ENCODE assay signal across 8 mouse cellular contexts in genomic region chr11:87578249-87578962, GRCm38 (mm10). TPM values are rescaled to one million over a fixed set of nuclear protein-coding genes. Genes with fewer than 3 reads are reported as not detected.
DNase-seq lines count a peak whose midpoint lies in the region; ATAC-seq lines count a peak whose summit lies in the region.

No protein-coding gene starts in this region.

- H3K9me3 ChIP-seq in hindbrain, embryonic 15.5 days, result no peaks in the 10 kb centered on the region
- H3K9me3 ChIP-seq in megakaryocyte, embryonic 14.5 days, result no peaks in the 10 kb centered on the region

- WGBS in hindbrain, embryonic 15.5 days, result under 1% methylated on average over 40 of the region's 40 CpGs

- H3K27ac ChIP-seq in hindbrain, embryonic 15.5 days (replicated peaks), result peak overlapping the region; percentile 70

- peak; percentile 78 for ATAC-seq in common myeloid progenitor, adult 5-6 weeks (replicated peaks; ENCODE audit: low read depth, poor library complexity, severe bottlenecking)
- ATAC-seq in hindbrain, embryonic 15.5 days (ENCODE audit: low FRiP score, low read depth), result peak; percentile 83

- no peaks in the 10 kb centered on the region for H3K27me3 ChIP-seq in hindbrain, embryonic 15.5 days
- H3K27me3 ChIP-seq in megakaryocyte, embryonic 14.5 days (replicated peaks), result peaks cover 97% of the 10 kb centered on the region

- peak overlapping the region; percentile 62 for H3K9ac ChIP-seq in hindbrain, embryonic 15.5 days

- intact Hi-C loops in left cerebral cortex, postnatal 14 days (cut with DNase I), result no loop called here

- H3K4me2 ChIP-seq in hindbrain, embryonic 15.5 days, result peak overlapping the region; percentile 88

- peak; percentile 61 to 62 for DNase-seq in adrenal gland, adult 18-20 months (ENCODE audit: low spot score in 2 of 2)
- DNase-seq in gastrocnemius, adult 8-10 months (ENCODE audit: low spot score in 2 of 2), result peak; percentile 28 to 48
- peak; percentile 51 to 58 for DNase-seq in left cerebral cortex, postnatal 14 days (ENCODE audit: low spot score in 2 of 2)
- DNase-seq in right cerebral cortex, postnatal 10 days (ENCODE audit: low spot score in 2 of 2), result peak; percentile 67
- DNase-seq in adipocyte (ENCODE audit: low spot score), result no peak

- H3K4me3 ChIP-seq in hindbrain, embryonic 15.5 days, result peak overlapping the region; percentile 51
- peak overlapping the region; percentile 88 for H3K4me3 ChIP-seq in megakaryocyte, embryonic 14.5 days (replicated peaks)

- H3K4me1 ChIP-seq in hindbrain, embryonic 15.5 days (replicated peaks), result peaks cover 16% of the 10 kb centered on the region
- peaks cover 23% of the 10 kb centered on the region for H3K4me1 ChIP-seq in megakaryocyte, embryonic 14.5 days

- no peaks in the 10 kb centered on the region for H3K36me3 ChIP-seq in hindbrain, embryonic 15.5 days
- H3K36me3 ChIP-seq in megakaryocyte, embryonic 14.5 days (replicated peaks; ENCODE audit: low read length), result no peaks in the 10 kb centered on the region

RNA-seq across cellular contexts. Expression of gene Sept4, which starts 9.7 kb away (rescaled TPM):
- total RNA-seq in adrenal gland, adult 18-20 months (2021), result 10 to 100 TPM; 39.9 to 63.2 TPM
- total RNA-seq in common myeloid progenitor, adult 5-6 weeks (2017), result 5.9 and 16.5 TPM in 2 replicates
- 10 to 100 TPM in 1 of 4 experiments, 1 to 10 TPM in 3; 4.2 to 13.6 (median 8.2) TPM for total RNA-seq in gastrocnemius, adult 8-10 months (2022)
- 30.9 and 32.2 TPM in 2 replicates for polyA plus RNA-seq in hindbrain, embryonic 15.5 days (2015; fragmentation: Nextera tagmentation; extraction: Ambion mirVana)
- 100 to 1,000 TPM in 1 of 2 experiments, 10 to 100 TPM in 1; 95.3 to 109 TPM for total RNA-seq in left cerebral cortex, postnatal 14 days (2021)
- polyA plus RNA-seq in megakaryocyte, embryonic 14.5 days (2012; ENCODE audit: insufficient read depth, low replicate concordance), result not detected in 2 replicates

RNA-seq across cellular contexts. Expression of gene Gm11492, which starts 12.0 kb away (rescaled TPM):
- total RNA-seq in adrenal gland, adult 18-20 months (2021), result not detected
- total RNA-seq in common myeloid progenitor, adult 5-6 weeks (2017), result not detected in 2 replicates
- not detected for total RNA-seq in gastrocnemius, adult 8-10 months (2022)
- polyA plus RNA-seq in hindbrain, embryonic 15.5 days (2015; fragmentation: Nextera tagmentation; extraction: Ambion mirVana), result not detected in 2 replicates
- under 1 TPM in 1 of 2 experiments, not detected in 1; 0.17 TPM for total RNA-seq in left cerebral cortex, postnatal 14 days (2021)
- polyA plus RNA-seq in megakaryocyte, embryonic 14.5 days (2012; ENCODE audit: insufficient read depth, low replicate concordance), result not detected in 2 replicates

RNA-seq across cellular contexts. Expression of gene Mtmr4, which starts 13.6 kb away (rescaled TPM):
- 10 to 100 TPM; 25.6 to 29.7 TPM for total RNA-seq in adrenal gland, adult 18-20 months (2021)
- 18.8 and 21.5 TPM in 2 replicates for total RNA-seq in common myeloid progenitor, adult 5-6 weeks (2017)
- total RNA-seq in gastrocnemius, adult 8-10 months (2022), result 10 to 100 TPM in 3 of 4 experiments, 1 to 10 TPM in 1; 9.8 to 12.6 (median 11.4) TPM
- polyA plus RNA-seq in hindbrain, embryonic 15.5 days (2015; fragmentation: Nextera tagmentation; extraction: Ambion mirVana), result 50.1 and 50.7 TPM in 2 replicates
- 10 to 100 TPM; 83.5 to 86.6 TPM for total RNA-seq in left cerebral cortex, postnatal 14 days (2021)
- polyA plus RNA-seq in megakaryocyte, embryonic 14.5 days (2012; ENCODE audit: insufficient read depth, low replicate concordance), result 4.6 and 7.0 TPM in 2 replicates

RNA-seq across cellular contexts. Expression of gene Hsf5, which starts 38.6 kb away (rescaled TPM):
- under 1 TPM; 0.06 to 0.07 TPM for total RNA-seq in adrenal gland, adult 18-20 months (2021)
- total RNA-seq in common myeloid progenitor, adult 5-6 weeks (2017), result 0.15 TPM in 1 of 2 replicates, not detected in the other
- under 1 TPM in 1 of 4 experiments, not detected in 3; 0.09 TPM for total RNA-seq in gastrocnemius, adult 8-10 months (2022)
- polyA plus RNA-seq in hindbrain, embryonic 15.5 days (2015; fragmentation: Nextera tagmentation; extraction: Ambion mirVana), result 0.52 and 0.54 TPM in 2 replicates
- total RNA-seq in left cerebral cortex, postnatal 14 days (2021), result under 1 TPM; 0.46 to 0.66 TPM
- polyA plus RNA-seq in megakaryocyte, embryonic 14.5 days (2012; ENCODE audit: insufficient read depth, low replicate concordance), result not detected in 2 replicates
